Mouse (Mus musculus): Measurements from ENCODE around the gene Pi4k2a. TPM values are rescaled to one million over a fixed set of nuclear protein-coding genes. Genes with fewer than 3 reads are reported as not detected.
"Not testable (repeated sequence)": the region's sequence is repeated elsewhere in the genome, so short reads cannot be mapped to it uniquely, and the experiment has no call there.

Gene Pi4k2a
- polyA plus RNA-seq, 1 experiment from 2014 or later: 10.5 TPM

DNA sequence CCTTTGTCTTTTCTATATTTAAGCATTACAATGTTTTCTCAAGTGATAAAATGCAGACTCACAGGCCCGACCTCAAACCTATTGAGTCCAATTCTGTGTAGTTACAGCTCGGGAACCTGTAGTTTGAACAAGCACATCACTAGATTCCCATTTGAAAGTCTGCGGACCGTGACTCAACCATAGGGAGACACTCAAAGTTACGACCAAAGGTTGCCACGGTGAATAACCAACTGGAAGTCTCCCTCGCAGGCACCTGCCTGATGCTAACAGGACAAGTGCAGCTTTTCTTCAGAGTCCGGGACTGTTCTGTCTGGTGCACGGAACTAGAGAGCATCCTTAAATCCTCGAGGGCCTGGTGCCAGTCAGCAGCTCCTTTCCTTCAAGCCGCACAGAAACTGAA is 9.8 kb upstream of the Pi4k2a start:
- Histone ChIP-seq H3K27me3 (peaks cover under 1% of the 10 kb centered on the region; the same call in 1 of the 2 replicates), H3K27ac (replicated peaks) (no peak overlapping the region), H3K4me3 (replicated peaks) (no peak overlapping the region), H3K9me3 (replicated peaks) (no peaks in the 10 kb centered on the region), H3K4me2 (no peak overlapping the region), H3K4me1 (replicated peaks) (peaks cover 19% of the 10 kb centered on the region), H3K9ac (no peak overlapping the region), H3K36me3 (replicated peaks) (no peaks in the 10 kb centered on the region)
- ATAC-seq (ENCODE audit: insufficient read depth): no peak
- 69% methylated on average over 11 of the region's 11 CpGs for WGBS (ENCODE audit: insufficient replicate concordance)

DNA sequence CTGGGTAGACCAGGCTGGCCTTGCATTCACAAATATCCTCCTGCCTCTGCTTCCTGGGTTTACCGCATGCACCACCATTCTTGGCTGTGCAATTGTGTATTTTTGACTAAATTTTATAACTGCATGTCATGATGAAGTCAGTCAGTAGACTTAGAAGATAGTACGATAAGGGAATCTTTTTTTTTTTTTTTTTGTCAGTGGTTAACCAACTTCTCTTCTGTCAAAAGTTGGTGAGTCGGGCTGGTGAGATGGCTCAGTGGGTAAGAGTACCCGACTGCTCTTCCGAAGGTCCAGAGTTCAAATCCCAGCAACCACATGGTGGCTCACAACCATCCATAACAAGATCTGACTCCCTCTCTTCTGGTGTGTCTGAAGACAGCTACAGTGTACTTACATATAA is 8.7 kb upstream of the Pi4k2a start:
- H3K9me3 ChIP-seq (replicated peaks); H3K4me3 ChIP-seq (replicated peaks); H3K9ac ChIP-seq; H3K36me3 ChIP-seq (replicated peaks); H3K27ac ChIP-seq (replicated peaks); H3K27me3 ChIP-seq; ATAC-seq (ENCODE audit: insufficient read depth); H3K4me2 ChIP-seq: not testable (repeated sequence)
- H3K4me1 ChIP-seq (replicated peaks): peaks cover 29% of the 10 kb centered on the region
- 63% methylated on average over 5 of the region's 5 CpGs for WGBS (ENCODE audit: insufficient replicate concordance)

DNA sequence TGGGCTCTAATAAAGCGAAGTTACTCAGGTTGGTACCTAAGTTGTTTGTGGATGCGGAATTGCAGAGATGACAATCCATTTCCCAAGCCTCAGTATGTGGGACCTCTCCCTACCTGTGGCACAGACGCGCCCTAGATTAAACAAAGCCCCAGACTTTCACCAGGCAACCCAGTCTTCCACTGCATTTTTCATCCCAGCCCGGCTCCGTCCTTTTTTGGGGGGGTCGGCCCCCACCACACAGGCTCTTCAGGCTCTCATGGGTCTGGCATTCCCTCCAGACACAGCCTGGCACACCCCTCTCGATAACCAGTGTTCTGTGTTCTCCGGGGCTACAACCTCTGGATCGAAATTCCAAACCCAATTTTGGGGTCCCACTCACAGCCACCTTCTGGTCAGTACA is 4.6 kb upstream of the Pi4k2a start:
- H3K4me2 ChIP-seq: peak overlapping the region; percentile 78
- 15% methylated on average over 10 of the region's 10 CpGs for WGBS (ENCODE audit: insufficient replicate concordance)

DNA sequence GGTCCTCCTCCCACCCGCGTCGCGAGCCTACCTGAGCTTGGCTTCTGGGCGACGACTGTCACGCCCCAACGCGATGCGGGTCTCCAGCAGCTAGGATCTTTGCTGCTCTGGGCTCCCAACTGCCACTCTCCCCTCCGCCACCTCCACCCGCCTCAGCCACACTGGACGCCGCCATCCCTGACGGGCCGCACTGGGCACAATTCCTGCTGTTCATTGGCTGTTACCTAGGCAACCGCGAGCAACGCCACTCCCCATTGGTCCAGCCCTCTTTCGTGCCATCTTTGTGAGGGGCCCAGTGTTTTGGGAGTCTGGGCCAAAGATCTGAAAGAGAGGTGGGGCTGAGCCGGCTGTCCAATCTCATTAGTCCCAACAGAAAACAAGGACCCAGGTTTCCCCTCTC is 4.1 kb upstream of the Pi4k2a start, which contains the start of gene Morn4:
Gene Morn4 (minus strand): TSS at position 192 of the 400 bp plus-strand sequence.
- Histone ChIP-seq H3K9me3 (replicated peaks) (no peaks in the 10 kb centered on the region), H3K27me3 (peaks cover 7% of the 10 kb centered on the region), H3K4me1 (replicated peaks) (peaks cover 25% of the 10 kb centered on the region), H3K9ac (peak within 1 kb of the TSS; percentile 47), H3K36me3 (replicated peaks) (no peaks in the 10 kb centered on the region), H3K4me3 (replicated peaks) (peak within 1 kb of the TSS; percentile 59), H3K4me2 (peak within 1 kb of the TSS; percentile 78), H3K27ac (replicated peaks) (no peak within 1 kb of the TSS)
- no peak for ATAC-seq (ENCODE audit: insufficient read depth)
- WGBS (ENCODE audit: insufficient replicate concordance): under 1% methylated on average over 21 of the region's 21 CpGs

More for the DNA sequence above, 4.6 kb upstream of the Pi4k2a start:
- no peaks in the 10 kb centered on the region for H3K9me3 ChIP-seq (replicated peaks)
- no peak for ATAC-seq (ENCODE audit: insufficient read depth)
- H3K36me3 ChIP-seq (replicated peaks): no peaks in the 10 kb centered on the region
- H3K4me1 ChIP-seq (replicated peaks): peaks cover 21% of the 10 kb centered on the region
- no peak overlapping the region for H3K27ac ChIP-seq (replicated peaks)
- peaks cover 7% of the 10 kb centered on the region for H3K27me3 ChIP-seq
- H3K4me3 ChIP-seq (replicated peaks): peak overlapping the region; percentile 59
- peak overlapping the region; percentile 47 for H3K9ac ChIP-seq

DNA sequence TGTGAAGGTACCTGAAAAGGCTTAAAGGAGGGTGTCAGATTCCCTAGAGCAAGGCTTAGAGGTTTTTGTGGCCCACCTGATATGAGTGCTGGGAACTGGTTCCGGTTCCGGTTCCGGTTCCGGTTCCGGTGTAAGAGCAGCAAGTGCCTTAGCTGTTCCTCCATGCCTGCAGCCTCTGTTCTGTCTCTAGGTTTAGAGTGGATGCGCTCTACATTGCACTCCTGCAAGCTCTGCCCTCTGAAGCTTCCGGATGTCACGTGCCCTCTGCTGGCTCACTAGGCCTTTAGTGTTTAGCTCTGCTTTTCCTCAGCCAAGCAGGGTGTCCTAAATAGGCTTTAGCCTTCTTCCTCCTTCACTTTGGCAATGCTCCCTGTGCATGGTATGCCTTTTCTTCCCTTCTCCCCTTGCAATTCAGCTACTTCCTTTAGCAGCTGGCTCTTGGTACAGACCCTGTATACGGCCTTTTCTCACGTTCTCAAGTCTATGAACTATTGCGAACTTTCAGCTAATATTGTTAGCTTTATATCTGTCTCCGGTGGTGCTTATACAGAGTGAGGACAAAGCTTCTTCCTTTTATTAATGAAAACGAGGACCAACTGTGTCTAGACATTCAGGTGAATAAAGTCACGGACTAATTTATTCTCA is 1.0 kb upstream of the Pi4k2a start:
- no peak for ATAC-seq (ENCODE audit: insufficient read depth)
- H3K9me3 ChIP-seq (replicated peaks): no peaks in the 10 kb centered on the region
- 14% methylated on average over 14 of the region's 14 CpGs for WGBS (ENCODE audit: insufficient replicate concordance)
- H3K27ac ChIP-seq (replicated peaks): peak overlapping the region; percentile 90
- peak overlapping the region; percentile 73 for H3K4me2 ChIP-seq
- peaks cover 7% of the 10 kb centered on the region for H3K27me3 ChIP-seq
- H3K4me1 ChIP-seq (replicated peaks): peaks cover 37% of the 10 kb centered on the region
- peaks cover 5% of the 10 kb centered on the region; the same call in 1 of the 2 replicates for H3K36me3 ChIP-seq (replicated peaks)
- H3K4me3 ChIP-seq (replicated peaks): peak overlapping the region; percentile 90
- H3K9ac ChIP-seq: peak overlapping the region; percentile 10; the same call in 1 of the 2 replicates

DNA sequence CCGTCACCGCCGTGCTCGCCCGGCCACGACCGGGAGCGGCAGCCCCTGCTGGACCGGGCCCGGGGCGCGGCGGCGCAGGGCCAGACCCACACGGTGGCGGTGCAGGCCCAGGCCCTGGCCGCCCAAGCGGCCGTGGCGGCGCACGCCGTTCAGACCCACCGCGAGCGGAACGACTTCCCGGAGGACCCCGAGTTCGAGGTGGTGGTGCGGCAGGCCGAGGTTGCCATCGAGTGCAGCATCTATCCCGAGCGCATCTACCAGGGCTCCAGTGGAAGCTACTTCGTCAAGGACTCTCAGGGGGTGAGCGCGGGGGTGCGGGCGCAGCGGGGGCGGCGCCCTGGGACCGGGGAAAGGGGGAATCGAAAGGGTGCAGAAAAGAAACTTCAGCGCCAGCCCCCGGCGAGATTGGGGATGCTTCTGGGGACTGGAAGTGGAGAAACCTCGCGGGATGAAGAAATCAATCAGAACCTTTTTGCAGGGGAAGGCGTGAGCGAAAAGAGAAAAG is 419 bp downstream of the Pi4k2a start:
- WGBS (ENCODE audit: insufficient replicate concordance): under 1% methylated on average over 50 of the region's 52 CpGs

DNA sequence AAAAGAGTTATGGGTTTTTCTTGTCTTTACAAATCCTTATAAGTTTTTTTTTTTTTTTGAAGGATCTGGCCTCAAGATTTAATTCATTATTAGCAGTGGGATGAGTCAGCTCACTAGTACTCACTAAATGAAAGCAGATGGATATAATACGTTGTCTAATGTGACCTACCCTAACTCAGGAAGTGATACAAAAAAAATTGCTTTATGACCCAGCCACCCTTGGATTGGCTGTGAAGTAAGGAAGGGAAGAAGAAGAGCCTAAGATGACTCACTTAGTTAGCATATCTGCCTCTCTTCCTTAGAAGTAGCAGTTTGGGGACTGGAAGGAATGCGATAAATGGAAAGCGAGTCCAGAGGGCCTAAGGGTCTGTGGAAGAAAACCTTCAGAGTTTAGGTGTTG is 9.1 kb downstream of the Pi4k2a start:
- Histone ChIP-seq H3K4me1 (replicated peaks) (peaks cover 2% of the 10 kb centered on the region; the same call in 1 of the 2 replicates), H3K9ac (no peak overlapping the region), H3K36me3 (replicated peaks) (peaks cover 9% of the 10 kb centered on the region), H3K27me3 (no peaks in the 10 kb centered on the region), H3K27ac (replicated peaks) (no peak overlapping the region), H3K4me3 (replicated peaks) (no peak overlapping the region), H3K9me3 (replicated peaks) (no peaks in the 10 kb centered on the region), H3K4me2 (no peak overlapping the region)
- 75% methylated on average over 3 of the region's 3 CpGs for WGBS (ENCODE audit: insufficient replicate concordance)
- ATAC-seq (ENCODE audit: insufficient read depth): no peak

More for the DNA sequence above, 419 bp downstream of the Pi4k2a start:
- peak overlapping the region; percentile 90 for H3K4me3 ChIP-seq (replicated peaks)
- peaks cover 5% of the 10 kb centered on the region; the same call in 1 of the 2 replicates for H3K36me3 ChIP-seq (replicated peaks)
- H3K4me2 ChIP-seq: peak overlapping the region; percentile 90
- peak; percentile 53 for ATAC-seq (ENCODE audit: insufficient read depth)
- peak overlapping the region; percentile 84 for H3K9ac ChIP-seq
- H3K27ac ChIP-seq (replicated peaks): peak overlapping the region; percentile 92
- H3K27me3 ChIP-seq: peaks cover 4% of the 10 kb centered on the region
- H3K4me1 ChIP-seq (replicated peaks): peaks cover 34% of the 10 kb centered on the region
- H3K9me3 ChIP-seq (replicated peaks): no peaks in the 10 kb centered on the region

DNA sequence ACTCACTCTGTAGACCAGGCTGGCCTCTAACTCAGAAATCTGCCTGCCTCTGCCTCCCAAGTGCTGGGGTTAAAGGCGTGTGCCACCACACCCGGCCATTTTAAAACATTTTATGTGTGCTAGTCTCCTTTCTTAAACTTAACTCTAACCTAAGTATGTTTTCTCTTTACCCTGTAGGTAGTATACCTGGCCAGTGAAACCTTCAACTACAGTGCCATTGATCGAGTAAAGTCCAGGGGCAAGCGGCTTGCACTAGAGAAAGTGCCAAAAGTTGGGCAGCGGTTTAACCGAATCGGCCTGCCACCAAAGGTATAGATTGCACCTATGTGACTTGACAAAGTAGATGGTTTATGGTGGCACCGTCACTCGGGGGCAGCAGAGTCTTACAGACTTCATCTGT is 14.4 kb downstream of the Pi4k2a start:
- no peak overlapping the region for H3K27ac ChIP-seq (replicated peaks)
- no peak overlapping the region for H3K4me2 ChIP-seq
- H3K27me3 ChIP-seq: no peaks in the 10 kb centered on the region
- H3K36me3 ChIP-seq (replicated peaks): peaks cover 21% of the 10 kb centered on the region
- no peaks in the 10 kb centered on the region for H3K9me3 ChIP-seq (replicated peaks)
- H3K9ac ChIP-seq: no peak overlapping the region
- no peak overlapping the region for H3K4me3 ChIP-seq (replicated peaks)
- no peaks in the 10 kb centered on the region; the same call in 1 of the 2 replicates for H3K4me1 ChIP-seq (replicated peaks)
- no peak for ATAC-seq (ENCODE audit: insufficient read depth)
- 86% methylated on average over 9 of the region's 9 CpGs for WGBS (ENCODE audit: insufficient replicate concordance)

DNA sequence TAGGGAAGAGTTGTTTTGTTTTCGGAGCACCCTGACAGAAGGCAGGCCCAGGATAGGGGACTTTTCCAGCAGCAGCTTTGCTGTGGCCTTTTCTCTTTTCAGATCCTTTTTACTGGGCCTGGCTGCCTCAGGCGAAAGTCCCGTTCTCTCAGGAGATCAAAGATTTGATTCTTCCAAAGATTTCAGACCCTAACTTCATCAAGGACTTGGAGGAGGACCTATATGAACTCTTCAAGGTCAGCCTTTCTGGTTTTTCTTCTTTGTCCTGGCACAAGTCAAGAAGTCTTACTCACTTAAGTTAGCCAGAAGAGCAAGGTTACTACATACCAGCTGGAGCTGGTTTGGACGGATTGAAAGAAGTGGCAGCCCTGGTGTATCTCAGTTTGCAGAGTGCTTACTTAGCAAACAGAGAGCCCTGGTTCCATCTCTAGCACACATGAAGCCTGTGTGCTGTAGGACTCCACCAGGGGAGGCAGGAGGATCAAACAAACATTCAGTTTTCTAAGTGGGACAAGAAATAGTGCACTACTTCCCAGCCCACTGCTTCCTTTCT is 25.6 kb downstream of the Pi4k2a start:
- H3K36me3 ChIP-seq (replicated peaks): peaks cover 45% of the 10 kb centered on the region
- H3K4me2 ChIP-seq: no peak overlapping the region
- 65% methylated on average over 4 of the region's 4 CpGs for WGBS (ENCODE audit: insufficient replicate concordance)
- H3K4me1 ChIP-seq (replicated peaks): no peaks in the 10 kb centered on the region; the same call in 1 of the 2 replicates
- no peak overlapping the region for H3K9ac ChIP-seq
- H3K4me3 ChIP-seq (replicated peaks): no peak overlapping the region
- no peaks in the 10 kb centered on the region for H3K27me3 ChIP-seq
- no peaks in the 10 kb centered on the region for H3K9me3 ChIP-seq (replicated peaks)
- no peak overlapping the region for H3K27ac ChIP-seq (replicated peaks)
- no peak for ATAC-seq (ENCODE audit: insufficient read depth)

DNA sequence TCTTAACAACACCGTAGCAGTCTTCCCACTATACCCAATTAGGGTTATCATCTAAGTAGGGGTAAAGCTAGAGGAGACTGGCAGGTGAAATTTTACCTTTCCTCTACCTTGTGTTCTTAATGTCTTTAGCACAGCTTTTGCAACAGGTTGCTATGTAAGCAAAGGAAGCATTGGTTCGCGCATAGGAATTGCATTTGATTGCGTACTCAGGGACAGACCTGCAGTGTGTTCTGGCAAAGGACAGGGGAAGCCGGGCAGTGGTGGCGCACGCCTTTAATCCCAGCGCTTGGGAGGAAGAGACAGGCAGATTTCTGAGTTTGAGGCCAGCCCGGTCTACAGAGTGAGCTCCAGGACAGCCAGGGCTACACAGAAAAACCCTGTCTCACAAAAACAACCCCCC is 27.9 kb downstream of the Pi4k2a start:
- 85% methylated on average over 9 of the region's 9 CpGs for WGBS (ENCODE audit: insufficient replicate concordance)
- H3K27ac ChIP-seq (replicated peaks): no peak overlapping the region
- peaks cover 4% of the 10 kb centered on the region for H3K4me1 ChIP-seq (replicated peaks)
- ATAC-seq (ENCODE audit: insufficient read depth): peak; percentile 48; the same call in 1 of the 2 replicates
- H3K36me3 ChIP-seq (replicated peaks): peaks cover 59% of the 10 kb centered on the region
- no peak overlapping the region for H3K9ac ChIP-seq
- H3K4me3 ChIP-seq (replicated peaks): no peak overlapping the region
- no peaks in the 10 kb centered on the region for H3K27me3 ChIP-seq
- no peak overlapping the region for H3K4me2 ChIP-seq
- H3K9me3 ChIP-seq (replicated peaks): no peaks in the 10 kb centered on the region

DNA sequence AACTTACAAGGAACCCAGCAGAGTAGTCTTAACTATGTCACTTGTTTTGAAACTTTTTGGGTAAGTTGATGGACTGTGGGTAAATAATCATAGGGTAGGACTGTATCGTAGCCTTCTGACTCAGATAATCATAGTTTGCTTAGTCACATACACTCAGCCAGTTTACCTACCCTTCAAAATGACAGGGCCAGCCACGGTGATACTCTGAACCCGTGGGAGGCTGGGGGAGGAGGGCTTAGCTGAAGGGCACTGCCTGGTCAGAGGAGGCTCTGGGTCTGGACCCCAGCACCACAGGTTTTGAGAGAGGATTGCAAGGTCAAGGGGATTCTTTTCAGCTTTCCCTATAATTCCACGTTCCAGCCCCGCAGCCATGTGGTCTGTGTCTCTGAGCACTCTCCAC is 28.3 kb downstream of the Pi4k2a start:
- Histone ChIP-seq H3K4me2 (no peak overlapping the region), H3K9ac (no peak overlapping the region), H3K4me1 (replicated peaks) (peaks cover 4% of the 10 kb centered on the region), H3K4me3 (replicated peaks) (no peak overlapping the region), H3K27ac (replicated peaks) (no peak overlapping the region), H3K36me3 (replicated peaks) (peaks cover 54% of the 10 kb centered on the region), H3K9me3 (replicated peaks) (no peaks in the 10 kb centered on the region), H3K27me3 (no peaks in the 10 kb centered on the region)
- 53% methylated on average over 5 of the region's 5 CpGs for WGBS (ENCODE audit: insufficient replicate concordance)
- ATAC-seq (ENCODE audit: insufficient read depth): peak; percentile 69
